Mouse (Mus musculus) T-cell, adult 2 months (primary cell): ENCODE data around the gene Acp2.
A peak's percentile ranks its signal among the peaks of the same experiment; 100 is the strongest.
"Not testable (repeated sequence)": the region's sequence is repeated elsewhere in the genome, so short reads cannot be mapped to it uniquely, and the experiment has no call there.

Experiments
- DNase-seq: peaks from one replicate; pipeline ENCODE4 v3.0.0; 2022; ENCODE audit warnings: low spot score

Gene Acp2

GRCm38 (mm10) chr2:91194624-91195332, 7.9 kb upstream of the Acp2 start:
- peak; percentile 62 for DNase-seq

GRCm38 (mm10) chr2:91196577-91197001, 6.1 kb upstream of the Acp2 start:
- DNase-seq: no peak

GRCm38 (mm10) chr2:91198888-91199287, 3.8 kb upstream of the Acp2 start:
- no peak for DNase-seq

- DNase-seq: no peak
These were observed 429 bp downstream of the Acp2 start for GRCm38 (mm10) chr2:91202972-91203656.

- DNase-seq: no peak
These were observed 3.6 kb downstream of the Acp2 start for GRCm38 (mm10) chr2:91206254-91206775.

GRCm38 (mm10) chr2:91213311-91213710, 10.6 kb downstream of the Acp2 start:
- DNase-seq: no peak

- DNase-seq: peak; percentile 11
These were observed 14.3 kb downstream of the Acp2 start for GRCm38 (mm10) chr2:91217032-91217431.

GRCm38 (mm10) chr2:91220501-91220900, 17.8 kb downstream of the Acp2 start:
- DNase-seq: no peak

- no peak for DNase-seq
These were observed 20.9 kb downstream of the Acp2 start for GRCm38 (mm10) chr2:91223614-91224013.

- DNase-seq: no peak
These were observed 27.1 kb downstream of the Acp2 start for GRCm38 (mm10) chr2:91229735-91230134.

- DNase-seq: peak; percentile 95
These were observed 34.2 kb downstream of the Acp2 start, which contains the start of gene Ddb2 for GRCm38 (mm10) chr2:91236601-91237510. TSS of gene Ddb2 (minus strand) at chr2:91236982.

- not testable (repeated sequence) for DNase-seq
These were observed 34.9 kb downstream of the Acp2 start for GRCm38 (mm10) chr2:91237511-91238080.

- no peak for DNase-seq
These were observed 39.9 kb downstream of the Acp2 start for GRCm38 (mm10) chr2:91242547-91242946.

GRCm38 (mm10) chr2:91243416-91243815, 40.7 kb downstream of the Acp2 start:
- DNase-seq: no peak

- no peak for DNase-seq
These were observed 42.0 kb downstream of the Acp2 start for GRCm38 (mm10) chr2:91244557-91245228.

GRCm38 (mm10) chr2:91248366-91248765, 45.7 kb downstream of the Acp2 start:
- DNase-seq: no peak

GRCm38 (mm10) chr2:91252001-91252400, 49.3 kb downstream of the Acp2 start:
- DNase-seq: no peak

GRCm38 (mm10) chr2:91252512-91252911, 49.8 kb downstream of the Acp2 start:
- no peak for DNase-seq

GRCm38 (mm10) chr2:91254725-91255380, 52.2 kb downstream of the Acp2 start:
- no peak for DNase-seq

- peak; percentile 25 for DNase-seq
These were observed 53.0 kb downstream of the Acp2 start, which contains the start of gene Pacsin3 for GRCm38 (mm10) chr2:91255661-91256150. TSS of gene Pacsin3 (plus strand) at chr2:91255954.
